Mouse (Mus musculus) forebrain, embryonic 13.5 days (tissue): ENCODE data around the gene Dhrs7c. TPM values are rescaled to one million over a fixed set of nuclear protein-coding genes. Genes with fewer than 3 reads are reported as not detected.

Experiments used
- ATAC-seq: fragments of 200-750 bp; cut with Nextera tagmentation; 2 replicates; pipeline ENCODE4 v1.8.0; 2017
- H3K27ac ChIP-seq: fragments of 300-500 bp; sonication (generic); 2 replicates; pipeline ENCODE4 v1.5.1; 2015; ENCODE audit warnings: inconsistent platforms, mild to moderate bottlenecking, moderate library complexity
- H3K27me3 ChIP-seq: fragments of 300-500 bp; sonication (generic); 2 replicates; pipeline ENCODE4 v1.6.1; 2015; ENCODE audit warnings: mild to moderate bottlenecking, inconsistent platforms
- H3K36me3 ChIP-seq: fragments of 300-500 bp; sonication (generic); 2 replicates; pipeline ENCODE4 v1.6.1; 2015; ENCODE audit warnings: mild to moderate bottlenecking, inconsistent platforms; ENCODE audit not compliant: poor library complexity, severe bottlenecking
- H3K4me1 ChIP-seq: fragments of 300-500 bp; sonication (generic); 2 replicates; pipeline ENCODE4 v1.6.1; 2015; ENCODE audit warnings: inconsistent platforms
- H3K4me2 ChIP-seq: fragments of 300-500 bp; sonication (generic); 2 replicates; pipeline ENCODE4 v1.6.1; 2015; ENCODE audit warnings: inconsistent platforms, mild to moderate bottlenecking, moderate library complexity
- H3K4me3 ChIP-seq: fragments of 300-500 bp; sonication (generic); 2 replicates; pipeline ENCODE4 v1.5.1; 2015; ENCODE audit warnings: mild to moderate bottlenecking, inconsistent platforms
- H3K9ac ChIP-seq: fragments of 300-500 bp; sonication (generic); 2 replicates; pipeline ENCODE4 v1.6.1; 2015; ENCODE audit warnings: mild to moderate bottlenecking, inconsistent platforms
- H3K9me3 ChIP-seq: fragments of 300-500 bp; sonication (generic); replicated peaks from 2 replicates; pipeline ENCODE4 v1.6.1; 2016; ENCODE audit warnings: inconsistent platforms
- whole genome bisulfite sequencing: fragments of 180-500 bp; shearing (Covaris S2); methylation state at CpG from one replicate; pipeline ENCODE4 v1.1.7; 2015; 5-methylcytosine and 5-hydroxymethylcytosine counted together
- polyA plus RNA-seq: library from polyadenylated mRNA; unstranded; fragments of >200 nt; fragmentation: Nextera tagmentation; extraction: Ambion mirVana; gene quantifications from 2 replicates; pipeline ENCODE4 v1.2.1, GENCODE M21; 2015

Gene Dhrs7c
- polyA plus RNA-seq, 1 experiment from 2014 or later = not detected

GRCm38 (mm10) chr11:67853996-67854395, 56.0 kb downstream of the Dhrs7c start:
- Histone ChIP-seq H3K4me2 (no peak overlapping the region), H3K9ac (no peak overlapping the region), H3K36me3 (no peaks in the 10 kb centered on the region), H3K27me3 (no peaks in the 10 kb centered on the region), H3K27ac (no peak overlapping the region), H3K9me3 (no peaks in the 10 kb centered on the region), H3K4me3 (no peak overlapping the region), H3K4me1 (no peaks in the 10 kb centered on the region)
- 67% methylated on average over 6 of the region's 6 CpGs for WGBS
- ATAC-seq = no peak

- Histone ChIP-seq H3K4me2 (no peak overlapping the region), H3K4me1 (no peaks in the 10 kb centered on the region), H3K27me3 (no peaks in the 10 kb centered on the region), H3K27ac (no peak overlapping the region), H3K9ac (no peak overlapping the region), H3K36me3 (no peaks in the 10 kb centered on the region), H3K4me3 (no peak overlapping the region), H3K9me3 (no peaks in the 10 kb centered on the region)
- WGBS = 36% methylated on average over 2 of the region's 2 CpGs
- no peak for ATAC-seq
These were observed 57.0 kb downstream of the Dhrs7c start for GRCm38 (mm10) chr11:67855035-67855434.

GRCm38 (mm10) chr11:67858518-67858917, 60.5 kb downstream of the Dhrs7c start:
- no peak overlapping the region for H3K4me3 ChIP-seq
- WGBS = 91% methylated on average over 9 of the region's 9 CpGs

GRCm38 (mm10) chr11:67860743-67861398, 62.9 kb downstream of the Dhrs7c start:
- no peak overlapping the region for H3K27ac ChIP-seq
- H3K36me3 ChIP-seq = no peaks in the 10 kb centered on the region
- 57% methylated on average over 7 of the region's 7 CpGs for WGBS
- no peaks in the 10 kb centered on the region for H3K4me1 ChIP-seq
- ATAC-seq = no peak
- H3K9me3 ChIP-seq = no peaks in the 10 kb centered on the region
- no peak overlapping the region for H3K4me2 ChIP-seq
- no peaks in the 10 kb centered on the region for H3K27me3 ChIP-seq
- no peak overlapping the region for H3K9ac ChIP-seq
- H3K4me3 ChIP-seq = no peak overlapping the region

More at GRCm38 (mm10) chr11:67858518-67858917, 60.5 kb downstream of the Dhrs7c start:
- Histone ChIP-seq H3K36me3 (no peaks in the 10 kb centered on the region), H3K9me3 (no peaks in the 10 kb centered on the region), H3K9ac (no peak overlapping the region), H3K27ac (no peak overlapping the region), H3K27me3 (no peaks in the 10 kb centered on the region), H3K4me1 (no peaks in the 10 kb centered on the region), H3K4me2 (no peak overlapping the region)
- ATAC-seq = no peak

- no peak for ATAC-seq
- Histone ChIP-seq H3K9me3 (no peaks in the 10 kb centered on the region), H3K36me3 (no peaks in the 10 kb centered on the region), H3K9ac (no peak overlapping the region), H3K4me1 (no peaks in the 10 kb centered on the region), H3K4me3 (no peak overlapping the region), H3K4me2 (no peak overlapping the region), H3K27me3 (no peaks in the 10 kb centered on the region), H3K27ac (no peak overlapping the region)
- WGBS = 7% methylated on average over 7 of the region's 7 CpGs
These were observed 63.4 kb downstream of the Dhrs7c start for GRCm38 (mm10) chr11:67861399-67861838.

- no peaks in the 10 kb centered on the region for H3K9me3 ChIP-seq
- H3K4me2 ChIP-seq = no peak overlapping the region
- no peaks in the 10 kb centered on the region for H3K36me3 ChIP-seq
- H3K4me3 ChIP-seq = no peak overlapping the region
- H3K4me1 ChIP-seq = no peaks in the 10 kb centered on the region
- H3K27ac ChIP-seq = no peak overlapping the region
- H3K9ac ChIP-seq = no peak overlapping the region
- H3K27me3 ChIP-seq = no peaks in the 10 kb centered on the region
- WGBS = 81% methylated on average over 5 of the region's 5 CpGs
- ATAC-seq = no peak
These were observed 67.1 kb downstream of the Dhrs7c start for GRCm38 (mm10) chr11:67865100-67865499.

Other genes with a start within 250 kb of the Dhrs7c start
- not detected in 2 replicates for gene Rcvrn, start 102.9 kb upstream of the Dhrs7c start, polyA plus RNA-seq
- 0.05 TPM in 1 of 2 replicates, not detected in the other for gene Glp2r, start 27.0 kb upstream of the Dhrs7c start, polyA plus RNA-seq
- gene Gsg1l2, start 23.6 kb upstream of the Dhrs7c start, polyA plus RNA-seq = not detected in 2 replicates
- 0.37 and 0.39 TPM in 2 replicates for gene Usp43, start 124.0 kb downstream of the Dhrs7c start, polyA plus RNA-seq
- gene Cfap52, start 167.5 kb downstream of the Dhrs7c start, polyA plus RNA-seq = 2.7 and 3.4 TPM in 2 replicates
- gene Stx8, start 168.0 kb downstream of the Dhrs7c start, polyA plus RNA-seq = 63.0 and 66.0 TPM in 2 replicates